Mouse (Mus musculus) right cerebral cortex, postnatal 14 days (tissue): ENCODE measurements around the gene Chd3.

Experiments used
- DNase-seq: peaks from one replicate; pipeline ENCODE4 v3.0.0; 2022

The Chd3 gene

DNA sequence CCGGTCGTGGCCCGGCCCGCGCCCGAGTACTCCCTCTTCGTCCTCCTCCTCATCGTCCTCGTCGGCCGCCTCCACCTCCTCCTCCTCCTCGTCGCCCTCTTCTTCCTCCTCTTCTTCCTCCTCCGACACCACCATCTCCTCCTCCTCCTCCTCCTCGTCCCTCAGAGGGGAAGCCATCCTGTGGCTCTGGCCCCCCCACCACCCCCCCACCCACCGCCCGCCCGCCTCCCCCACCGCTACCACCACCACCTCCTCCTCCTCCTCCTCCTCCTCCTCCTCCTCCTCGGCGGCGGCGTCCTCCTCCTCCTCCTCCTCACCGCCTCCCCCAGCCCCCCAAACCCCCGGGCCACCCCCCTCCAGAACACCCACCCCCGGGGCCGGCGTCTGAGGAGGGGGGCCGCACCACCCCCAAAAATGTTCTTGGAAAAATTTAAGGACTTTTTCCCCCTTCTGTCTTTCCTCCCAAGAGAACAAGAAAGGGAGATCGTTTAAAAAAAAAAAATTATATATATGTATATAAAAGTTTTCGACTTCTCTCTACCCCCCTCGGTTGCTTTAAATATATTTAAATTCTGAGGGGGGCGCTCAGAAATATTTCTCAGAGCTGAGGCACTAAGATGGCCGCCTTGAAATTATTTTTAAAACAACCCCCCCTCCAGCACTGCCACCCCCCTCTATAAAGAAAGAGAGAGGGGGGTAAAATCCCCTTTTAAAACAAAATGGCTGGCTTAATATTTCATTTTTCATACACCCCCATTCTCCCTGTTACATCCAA lies at the start of gene Chd3:
TSS of gene Chd3 (minus strand) at position 192 of the 775 bp plus-strand sequence.
- DNase-seq, result no peak

DNA sequence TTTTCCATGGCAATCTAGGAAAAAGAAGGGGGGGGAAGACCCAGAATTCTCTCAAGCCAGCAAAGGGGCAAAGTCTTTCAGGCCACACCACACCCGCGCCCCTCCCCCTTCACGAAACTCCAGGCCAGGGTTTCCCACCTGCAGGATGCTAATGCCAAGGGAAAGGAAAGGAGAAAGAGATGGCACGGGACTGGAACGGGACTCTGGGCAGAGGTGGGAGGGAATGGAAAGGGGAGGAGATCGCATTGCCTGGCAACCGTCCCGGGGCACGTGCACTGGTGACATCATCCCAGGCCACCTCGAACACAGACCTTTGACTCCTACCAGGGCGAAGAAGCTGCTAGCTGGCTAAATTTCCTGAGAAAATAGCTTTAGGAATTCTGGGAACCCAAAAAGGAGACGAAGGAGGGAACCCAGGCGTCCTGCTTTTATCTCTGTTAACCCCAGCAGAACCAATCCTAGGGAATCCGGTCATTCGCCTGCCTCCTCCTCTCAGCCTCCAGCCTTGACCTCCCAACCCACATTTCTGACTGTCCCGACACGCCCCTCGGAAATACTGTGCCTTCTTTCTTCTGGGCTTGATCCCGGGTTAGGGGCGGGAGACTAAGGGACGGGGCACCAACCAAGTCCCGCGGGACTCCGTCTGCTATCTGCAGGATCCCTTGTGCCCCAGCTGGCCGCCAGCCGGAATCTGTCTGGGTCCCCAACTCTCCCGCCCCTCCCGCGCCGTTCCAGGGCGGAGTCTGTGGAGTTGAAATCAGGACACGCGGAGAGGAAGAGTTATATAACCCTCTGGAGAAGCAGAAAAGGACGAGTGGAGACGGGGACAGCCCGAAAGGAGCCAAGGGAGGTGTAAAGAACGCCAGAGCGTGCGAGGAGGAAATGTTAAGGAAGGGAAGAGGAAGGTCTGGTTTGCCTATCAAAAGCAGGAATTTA lies 48.5 kb upstream of the Chd3 start:
- peak; percentile 96 for DNase-seq

GRCm38 (mm10) chr11:69416921-69417448 lies 47.8 kb upstream of the Chd3 start:
- no peak for DNase-seq

GRCm38 (mm10) chr11:69416509-69416908 lies 47.3 kb upstream of the Chd3 start:
- DNase-seq, result no peak

- DNase-seq, result peak; percentile 55
Observed at GRCm38 (mm10) chr11:69415668-69416451, 46.7 kb upstream of the Chd3 start.

- peak; percentile 59 for DNase-seq
Observed at GRCm38 (mm10) chr11:69415327-69415667, 46.1 kb upstream of the Chd3 start.

DNA sequence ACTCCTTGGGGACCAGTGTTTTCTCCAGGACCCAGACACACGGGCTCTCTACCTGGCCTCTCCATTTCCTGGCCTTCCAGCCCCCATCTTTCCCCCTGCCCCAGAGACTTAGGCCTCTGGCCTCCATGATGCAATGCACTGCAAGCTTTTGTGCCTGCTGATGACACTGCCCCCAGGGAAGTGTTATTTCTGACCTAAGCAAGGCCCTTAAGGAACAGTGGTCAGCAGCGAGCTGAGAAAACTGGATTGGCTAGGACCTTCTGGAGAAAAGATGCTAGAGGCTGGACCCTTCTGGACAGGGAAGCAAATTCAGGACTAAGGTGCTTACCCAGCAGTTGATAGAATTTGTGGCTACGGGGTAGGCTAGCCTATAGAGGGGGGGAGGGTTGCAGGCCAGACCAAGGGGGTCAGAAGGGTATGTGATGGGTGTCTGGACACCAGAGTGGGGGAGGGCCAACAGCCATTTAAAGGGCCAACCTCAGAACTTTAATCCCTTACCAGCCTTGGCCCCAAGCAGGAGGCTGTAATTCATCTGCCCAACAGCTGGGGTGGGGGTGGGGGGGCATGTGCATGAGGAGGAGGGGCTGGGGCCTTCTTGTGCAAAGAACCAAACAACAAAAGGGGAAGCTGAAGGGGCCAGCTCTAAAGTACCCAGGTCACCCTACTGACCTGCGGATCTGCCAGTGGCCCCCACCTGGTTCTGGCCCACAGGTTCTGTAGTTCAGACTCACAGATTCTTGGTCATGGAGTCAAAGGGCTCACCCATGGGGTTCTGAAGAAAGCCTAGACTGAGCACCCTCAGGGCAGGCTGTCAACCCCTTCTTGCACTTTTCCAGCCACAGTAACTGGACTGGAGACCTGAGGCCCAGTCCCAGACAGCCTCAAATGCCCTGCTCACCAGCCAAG lies 45.5 kb upstream of the Chd3 start:
- DNase-seq, result no peak

GRCm38 (mm10) chr11:69413221-69414181 lies 44.3 kb upstream of the Chd3 start, which contains the start of gene Kdm6b:
Gene Kdm6b, minus strand, starts transcription at chr11:69413675.
- DNase-seq, result peak; percentile 59

DNA sequence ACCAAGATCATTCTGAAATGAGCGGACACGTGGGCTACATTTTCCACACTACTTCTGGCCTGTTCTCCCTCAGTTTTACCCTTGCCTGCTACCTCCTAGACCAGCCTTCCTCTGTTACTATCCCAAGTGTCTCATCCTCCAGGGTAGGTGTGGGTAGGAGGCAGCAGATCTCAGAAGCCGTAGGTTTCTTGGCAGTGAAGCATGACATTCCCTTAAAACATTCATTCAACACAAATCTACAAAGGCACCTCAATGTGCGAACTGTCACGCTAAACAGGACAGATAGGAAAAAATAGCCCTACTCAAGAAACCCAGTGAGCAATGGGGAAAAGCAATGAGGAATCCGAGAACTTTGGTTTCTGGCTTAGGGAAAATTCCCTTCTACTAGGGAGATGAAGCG lies 43.3 kb upstream of the Chd3 start:
- DNase-seq, result no peak

- peak; percentile 72 for DNase-seq
Observed at GRCm38 (mm10) chr11:69411538-69412203, 42.5 kb upstream of the Chd3 start.

DNA sequence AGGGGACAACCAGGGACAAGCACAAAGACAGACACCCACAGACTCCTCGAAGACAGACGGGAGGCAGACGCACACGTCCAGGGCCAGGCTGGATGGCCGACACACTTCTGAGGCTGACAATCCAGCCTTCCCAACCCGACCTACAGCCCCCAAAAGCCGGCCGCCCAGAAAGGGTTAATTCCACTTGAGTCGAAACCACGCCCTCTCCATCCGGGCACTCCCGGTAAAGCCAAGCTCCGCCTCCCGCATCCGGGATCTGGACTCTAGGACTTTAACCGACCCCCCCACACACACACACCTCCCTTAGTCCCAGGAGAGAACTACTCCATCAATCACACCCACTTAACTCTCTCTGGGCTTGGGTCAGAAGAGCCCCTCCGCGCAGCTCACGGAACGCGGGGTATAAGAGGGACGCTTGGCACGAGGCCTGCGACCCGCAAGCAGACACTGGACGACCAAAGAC lies 41.9 kb upstream of the Chd3 start:
- peak; percentile 98 for DNase-seq

GRCm38 (mm10) chr11:69410310-69411072 lies 41.3 kb upstream of the Chd3 start:
- DNase-seq, result peak; percentile 55

GRCm38 (mm10) chr11:69410045-69410309 lies 40.8 kb upstream of the Chd3 start:
- no peak for DNase-seq

DNA sequence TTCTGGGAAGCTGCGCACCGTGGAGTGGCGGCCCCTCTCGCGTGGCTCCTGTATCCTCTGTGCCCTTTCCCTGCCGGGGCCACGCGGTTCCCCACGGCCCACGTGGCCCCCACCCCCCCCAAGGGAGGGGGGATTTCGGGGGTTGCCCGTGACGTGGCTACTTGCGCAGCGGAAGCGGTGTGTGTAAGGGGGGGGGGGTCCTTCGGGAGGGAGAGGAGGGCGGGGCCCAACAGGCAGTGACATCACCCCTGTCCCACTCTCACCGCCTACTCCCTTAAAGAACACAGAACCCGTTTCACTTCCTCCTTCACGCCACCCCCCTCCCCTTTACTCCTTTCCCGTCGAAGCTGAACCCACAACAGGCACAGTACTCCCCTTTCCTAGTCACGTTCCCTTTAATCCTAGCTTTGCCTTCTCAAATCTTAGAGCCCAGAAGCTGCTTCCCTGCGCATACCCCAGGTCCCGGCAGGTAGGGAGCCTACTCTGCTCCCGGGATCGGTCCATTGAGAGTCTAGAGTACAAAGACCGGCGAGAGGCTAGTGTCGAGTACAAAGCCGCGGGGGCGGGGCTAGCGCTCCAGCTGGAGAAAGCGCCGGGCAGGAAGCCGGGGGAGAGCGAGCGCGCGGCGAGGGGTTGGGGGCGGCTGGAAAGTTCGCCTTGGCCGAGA lies 40.3 kb upstream of the Chd3 start:
- peak; percentile 86 for DNase-seq

DNA sequence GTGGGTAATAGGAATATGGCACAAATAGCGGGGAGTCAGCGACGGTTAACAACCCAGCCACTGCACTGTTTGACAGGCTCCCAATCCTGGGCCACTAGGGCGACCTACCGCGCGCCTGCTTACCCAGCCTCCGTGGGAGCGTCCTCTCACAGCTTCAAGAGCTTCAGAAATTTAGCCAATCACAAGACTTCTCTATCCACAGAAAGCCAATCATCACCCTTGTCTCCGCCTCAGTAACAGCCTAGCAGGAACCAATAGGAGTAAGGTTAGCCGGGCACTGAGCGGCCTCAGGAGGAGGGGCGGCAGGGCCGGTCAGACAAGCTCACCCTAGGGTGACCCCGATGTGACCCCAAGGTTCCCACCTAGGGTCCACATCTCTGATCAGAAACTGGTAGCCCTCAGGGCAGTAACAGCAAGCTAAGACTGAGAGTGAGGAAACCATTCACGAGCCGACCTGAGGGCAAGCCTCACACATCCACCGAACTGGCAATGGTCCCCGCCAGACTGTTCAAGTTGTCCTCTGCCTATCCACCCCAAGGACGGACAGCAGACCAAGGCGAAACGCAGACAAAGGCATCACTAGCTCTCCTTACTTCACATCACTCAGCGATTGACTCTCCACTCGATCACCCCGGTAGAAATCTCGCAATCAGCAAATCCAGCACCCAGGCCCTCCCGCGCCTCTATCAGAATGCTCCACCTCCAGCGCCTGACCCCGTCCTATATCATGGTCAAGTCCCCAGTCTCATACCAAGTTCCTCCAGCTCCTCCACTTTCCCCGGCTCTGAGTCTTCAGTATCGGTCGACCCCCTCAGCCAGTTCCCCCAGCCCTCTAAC lies 39.6 kb upstream of the Chd3 start:
- DNase-seq, result peak; percentile 65

GRCm38 (mm10) chr11:69407724-69408004 lies 38.5 kb upstream of the Chd3 start:
- DNase-seq, result no peak

DNA sequence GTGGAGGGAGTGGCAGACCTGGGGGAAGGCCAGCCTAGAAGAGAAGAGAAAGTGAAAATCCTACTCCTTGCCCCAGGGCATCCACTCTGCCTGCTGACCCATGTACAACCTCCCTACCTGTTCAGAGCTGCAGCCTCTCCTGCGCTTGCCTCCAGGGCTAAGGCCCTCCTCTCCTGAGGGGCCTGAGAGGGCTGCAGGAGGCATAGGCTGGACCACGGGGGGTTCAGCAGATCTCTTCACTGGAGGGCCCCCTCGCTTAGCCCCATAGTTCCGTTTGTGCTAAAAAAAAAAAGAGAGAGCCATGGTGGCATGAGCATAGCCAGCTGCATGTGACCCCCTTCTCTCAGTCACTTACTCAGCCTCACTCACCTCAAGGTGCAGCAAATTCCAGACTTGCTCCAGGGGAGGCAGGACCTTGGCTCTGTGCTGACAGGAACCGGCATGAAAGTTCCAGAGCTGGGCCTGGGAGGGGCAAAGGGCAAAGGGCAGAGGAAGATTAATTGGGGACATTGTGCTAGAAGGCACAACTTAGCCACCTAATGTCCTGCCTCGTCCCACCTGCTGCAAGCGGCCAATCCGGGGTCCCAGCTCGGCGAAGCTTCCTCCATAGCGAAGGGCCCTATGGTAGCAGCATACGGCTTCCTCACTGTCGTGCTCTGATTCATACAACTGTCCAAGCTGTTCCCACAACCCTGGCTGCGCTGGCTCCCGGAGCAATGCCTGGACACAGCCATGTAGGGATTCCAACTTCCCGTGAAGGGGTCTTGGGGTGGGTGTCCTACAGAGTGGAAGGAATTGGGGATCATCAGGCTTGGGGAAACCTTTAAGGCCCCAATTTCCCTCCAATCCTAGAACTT lies 37.9 kb upstream of the Chd3 start:
- no peak for DNase-seq
